Mouse (Mus musculus) stomach, embryonic 14.5 days (tissue): Measurements from ENCODE around the gene Btbd35f1. TPM values are rescaled to one million over a fixed set of nuclear protein-coding genes. Genes with fewer than 3 reads are reported as not detected.
"Not testable (repeated sequence)": the region's sequence is repeated elsewhere in the genome, so short reads cannot be mapped to it uniquely, and the experiment has no call there.

ENCODE experiments used
- ATAC-seq: fragments of 200-750 bp; cut with Nextera tagmentation; 2 replicates; pipeline ENCODE4 v1.8.0; 2017; ENCODE audit warnings: low read depth, moderate TSS enrichment; ENCODE audit not compliant: insufficient number of reproducible peaks, insufficient read depth, low FRiP score
- H3K27ac ChIP-seq: fragments of 300-500 bp; sonication (generic); 2 replicates; pipeline ENCODE4 v1.5.1; 2014; ENCODE audit warnings: mild to moderate bottlenecking, low read length, moderate library complexity, mixed read lengths
- H3K27me3 ChIP-seq: fragments of 300-500 bp; sonication (generic); 2 replicates; pipeline ENCODE4 v1.6.1; 2014; ENCODE audit warnings: low read length, control low read depth, mixed read lengths; ENCODE audit not compliant: control insufficient read depth, insufficient read depth
- H3K36me3 ChIP-seq: fragments of 300-500 bp; sonication (generic); 2 replicates; pipeline ENCODE4 v1.6.1; 2014; ENCODE audit warnings: mild to moderate bottlenecking, control low read depth, low read length, moderate library complexity, mixed read lengths; ENCODE audit not compliant: control insufficient read depth, insufficient read depth
- H3K4me1 ChIP-seq: fragments of 300-500 bp; sonication (generic); 2 replicates; pipeline ENCODE4 v1.6.1; 2014; ENCODE audit warnings: low read length, control low read depth, mixed read lengths; ENCODE audit not compliant: control insufficient read depth, insufficient read depth
- H3K4me2 ChIP-seq: fragments of 300-500 bp; sonication (generic); replicated peaks from 2 replicates; pipeline ENCODE4 v1.6.1; 2014; ENCODE audit warnings: low read depth, low read length, control low read depth
- H3K4me3 ChIP-seq: fragments of 300-500 bp; sonication (generic); 2 replicates; pipeline ENCODE4 v1.5.1; 2014; ENCODE audit warnings: low read depth, low read length, control low read depth
- H3K9ac ChIP-seq: fragments of 300-500 bp; sonication (generic); replicated peaks from 2 replicates; pipeline ENCODE4 v1.6.1; 2014; ENCODE audit warnings: low read depth, mild to moderate bottlenecking, control low read depth, low read length, moderate library complexity, mixed read lengths
- H3K9me3 ChIP-seq: fragments of 300-500 bp; sonication (generic); 2 replicates; pipeline ENCODE4 v1.6.1; 2016; ENCODE audit warnings: low read depth, low read length, control low read depth; ENCODE audit not compliant: control insufficient read depth
- WGBS: fragments of 180-500 bp; shearing (Covaris S2); extraction: QIAGEN DNeasy Blood & Tissue Kit; methylation state at CpG from one replicate; pipeline ENCODE4 v1.1.7; 2014; 5-methylcytosine and 5-hydroxymethylcytosine counted together
- polyA plus RNA-seq: library from polyadenylated mRNA; unstranded; fragments of >200 nt; fragmentation: Nextera tagmentation; extraction: Ambion mirVana; gene quantifications from 2 replicates; pipeline ENCODE4 v1.2.1, GENCODE M21; 2014

Gene Btbd35f1
- not detected in 2 replicates for polyA plus RNA-seq

GRCm38 (mm10) chrX:32559755-32560154 lies at the start of gene Btbd35f1:
Gene Btbd35f1 (plus strand): TSS chrX:32560055.
- not testable (repeated sequence) for H3K9me3 ChIP-seq, H3K27me3 ChIP-seq, H3K4me3 ChIP-seq, H3K9ac ChIP-seq, H3K4me2 ChIP-seq, H3K27ac ChIP-seq, ATAC-seq, H3K4me1 ChIP-seq, H3K36me3 ChIP-seq
- no CpG with 5 or more reads among the region's 3 CpGs for WGBS

- not testable (repeated sequence) for H3K27me3 ChIP-seq, H3K4me3 ChIP-seq, H3K27ac ChIP-seq, H3K36me3 ChIP-seq, H3K9me3 ChIP-seq, H3K4me2 ChIP-seq, H3K4me1 ChIP-seq, H3K9ac ChIP-seq, ATAC-seq
- WGBS, result 91% methylated on average over 1 of the region's 1 CpGs
These were observed 31.2 kb downstream of the Btbd35f1 start for GRCm38 (mm10) chrX:32590878-32591542.

- not testable (repeated sequence) for H3K9ac ChIP-seq, H3K4me1 ChIP-seq, H3K4me2 ChIP-seq, H3K36me3 ChIP-seq, H3K4me3 ChIP-seq, H3K9me3 ChIP-seq, H3K27me3 ChIP-seq, H3K27ac ChIP-seq, ATAC-seq
- WGBS, result 89% methylated on average over 1 of the region's 2 CpGs
These were observed 41.2 kb downstream of the Btbd35f1 start for GRCm38 (mm10) chrX:32601008-32601407.

- not testable (repeated sequence) for H3K36me3 ChIP-seq, H3K27me3 ChIP-seq, H3K4me1 ChIP-seq, H3K4me3 ChIP-seq, H3K9ac ChIP-seq, H3K4me2 ChIP-seq, H3K9me3 ChIP-seq, ATAC-seq, H3K27ac ChIP-seq
- 85% methylated on average over 3 of the region's 3 CpGs for WGBS
These were observed 41.6 kb downstream of the Btbd35f1 start for GRCm38 (mm10) chrX:32601425-32601824.

Other genes with a start within 250 kb of the Btbd35f1 start
- gene Gm5926, start 90.7 kb downstream of the Btbd35f1 start, polyA plus RNA-seq, result not detected in 2 replicates
- gene Btbd35f21, start 166.1 kb downstream of the Btbd35f1 start, polyA plus RNA-seq, result not detected in 2 replicates